Mouse (Mus musculus) mouse trophoblast stem cell (cell line): ENCODE results near the gene Pax3.

ENCODE experiments used
- in situ Hi-C, 2 experiments: fragments of 300-500 bp; cut with MseI, MboI; formaldehyde crosslinking; loops; 2 replicates in 1 of 2; 3 replicates in 1 of 2; pipeline ENCODE4 v1.15.1; 2025

The Pax3 gene

GRCm38 (mm10) chr1:78196751-78197311 is at the start of gene Pax3:
Gene Pax3 (minus strand): TSS chr1:78197134.
- in situ Hi-C loops: no loop called here

- in situ Hi-C loops: no loop called here
Measured at GRCm38 (mm10) chr1:78234306-78234705, 37.4 kb upstream of the Pax3 start.

- in situ Hi-C loops: no loop called here
Measured at GRCm38 (mm10) chr1:78231901-78232546, 35.1 kb upstream of the Pax3 start.

- in situ Hi-C loops: loop anchor here in 1 of 2 experiments (10.0 kb wide), 1 partner anchor 185 kb away; no protein-coding TSS in a partner anchor
Measured at GRCm38 (mm10) chr1:78229801-78230200, 32.9 kb upstream of the Pax3 start.

- in situ Hi-C loops: loop anchor here in 1 of 2 experiments (10.0 kb wide), 1 partner anchor 186 kb away; no protein-coding TSS in a partner anchor
Measured at GRCm38 (mm10) chr1:78228771-78229170, 31.8 kb upstream of the Pax3 start.

GRCm38 (mm10) chr1:78218057-78218780 is 21.3 kb upstream of the Pax3 start:
- in situ Hi-C loops: no loop called here

GRCm38 (mm10) chr1:78217151-78218034 is 20.5 kb upstream of the Pax3 start:
- in situ Hi-C loops: no loop called here

GRCm38 (mm10) chr1:78216509-78217141 is 19.7 kb upstream of the Pax3 start:
- in situ Hi-C loops: no loop called here

GRCm38 (mm10) chr1:78215749-78216508 is 19.0 kb upstream of the Pax3 start:
- in situ Hi-C loops: no loop called here

- in situ Hi-C loops: no loop called here
Measured at GRCm38 (mm10) chr1:78211041-78211440, 14.1 kb upstream of the Pax3 start.

- in situ Hi-C loops: no loop called here
Measured at GRCm38 (mm10) chr1:78210568-78210967, 13.6 kb upstream of the Pax3 start.

- in situ Hi-C loops: no loop called here
Measured at GRCm38 (mm10) chr1:78208281-78208814, 11.4 kb upstream of the Pax3 start.

GRCm38 (mm10) chr1:78204341-78204740 is 7.4 kb upstream of the Pax3 start:
- in situ Hi-C loops: no loop called here

- in situ Hi-C loops: no loop called here
Measured at GRCm38 (mm10) chr1:78203622-78204211, 6.8 kb upstream of the Pax3 start.

GRCm38 (mm10) chr1:78203086-78203614 is 6.2 kb upstream of the Pax3 start:
- in situ Hi-C loops: no loop called here

GRCm38 (mm10) chr1:78202466-78203085 is 5.6 kb upstream of the Pax3 start:
- in situ Hi-C loops: no loop called here

- in situ Hi-C loops: no loop called here
Measured at GRCm38 (mm10) chr1:78201251-78202010, 4.5 kb upstream of the Pax3 start.

GRCm38 (mm10) chr1:78200191-78200590 is 3.3 kb upstream of the Pax3 start:
- in situ Hi-C loops: no loop called here
